Mouse (Mus musculus): ENCODE data around the gene Fbln5.

Gene Fbln5

GRCm38 (mm10) chr12:101810515-101810914, 8.3 kb downstream of the Fbln5 start:
- no peak for DNase-seq (ENCODE audit: low read depth, low spot score)

- no peak for DNase-seq (ENCODE audit: low read depth, low spot score)
Measured at GRCm38 (mm10) chr12:101807400-101807799, 11.5 kb downstream of the Fbln5 start.

- no peak for DNase-seq (ENCODE audit: low read depth, low spot score)
Measured at GRCm38 (mm10) chr12:101802445-101802844, 16.4 kb downstream of the Fbln5 start.

GRCm38 (mm10) chr12:101801744-101802143, 17.1 kb downstream of the Fbln5 start:
- DNase-seq (ENCODE audit: low read depth, low spot score): no peak

GRCm38 (mm10) chr12:101801051-101801450, 17.8 kb downstream of the Fbln5 start:
- DNase-seq (ENCODE audit: low read depth, low spot score): no peak

GRCm38 (mm10) chr12:101798189-101798922, 20.5 kb downstream of the Fbln5 start:
- DNase-seq (ENCODE audit: low read depth, low spot score): no peak

GRCm38 (mm10) chr12:101794458-101794857, 24.4 kb downstream of the Fbln5 start:
- no peak for DNase-seq (ENCODE audit: low read depth, low spot score)

- no peak for DNase-seq (ENCODE audit: low read depth, low spot score)
Measured at GRCm38 (mm10) chr12:101793221-101793621, 25.6 kb downstream of the Fbln5 start.

GRCm38 (mm10) chr12:101792684-101793083, 26.2 kb downstream of the Fbln5 start:
- DNase-seq (ENCODE audit: low read depth, low spot score): no peak

- no peak for DNase-seq (ENCODE audit: low read depth, low spot score)
Measured at GRCm38 (mm10) chr12:101789767-101790166, 29.1 kb downstream of the Fbln5 start.

GRCm38 (mm10) chr12:101789250-101789649, 29.6 kb downstream of the Fbln5 start:
- no peak for DNase-seq (ENCODE audit: low read depth, low spot score)

GRCm38 (mm10) chr12:101782787-101783186, 36.1 kb downstream of the Fbln5 start:
- no peak for DNase-seq (ENCODE audit: low read depth, low spot score)

- DNase-seq (ENCODE audit: low read depth, low spot score): no peak
Measured at GRCm38 (mm10) chr12:101780915-101781314, 37.9 kb downstream of the Fbln5 start.

GRCm38 (mm10) chr12:101777613-101778325, 41.1 kb downstream of the Fbln5 start:
- DNase-seq (ENCODE audit: low read depth, low spot score): no peak

GRCm38 (mm10) chr12:101776383-101776782, 42.5 kb downstream of the Fbln5 start:
- DNase-seq (ENCODE audit: low read depth, low spot score): no peak

- DNase-seq (ENCODE audit: low read depth, low spot score): no peak
Measured at GRCm38 (mm10) chr12:101774116-101774515, 44.7 kb downstream of the Fbln5 start.

- DNase-seq (ENCODE audit: low read depth, low spot score): no peak
Measured at GRCm38 (mm10) chr12:101772962-101773361, 45.9 kb downstream of the Fbln5 start.

- no peak for DNase-seq (ENCODE audit: low read depth, low spot score)
Measured at GRCm38 (mm10) chr12:101770283-101771015, 48.4 kb downstream of the Fbln5 start.

GRCm38 (mm10) chr12:101767306-101768053, 51.4 kb downstream of the Fbln5 start:
- DNase-seq (ENCODE audit: low read depth, low spot score): no peak

GRCm38 (mm10) chr12:101766228-101766852, 52.5 kb downstream of the Fbln5 start:
- DNase-seq (ENCODE audit: low read depth, low spot score): peak; percentile 37

- no peak for DNase-seq (ENCODE audit: low read depth, low spot score)
Measured at GRCm38 (mm10) chr12:101764870-101765269, 54.0 kb downstream of the Fbln5 start.
